Mouse (Mus musculus): ENCODE data around the gene Faf2.

- TF ChIP-seq ZKSCAN1 (IDR thresholded peaks at IDR 0.05; ENCODE audit: low read depth, low read length) (no peak), CTCF (IDR thresholded peaks at IDR 0.05 in 2 of 3, conservative IDR thresholded peaks at IDR 0.05 in 1 of 3; ENCODE audit: control insufficient read depth in 1 of 3, insufficient read depth in 1 of 3, low read depth in 2 of 3, low read length in 3 of 3, poor library complexity in 1 of 3, severe bottlenecking in 1 of 3) (no peak), MAFK (IDR thresholded peaks at IDR 0.05; ENCODE audit: borderline replicate concordance, low read depth, low read length) (no peak), EP300 (IDR thresholded peaks at IDR 0.05; ENCODE audit: low read depth in 1 of 2, low read length in 2 of 2) (no peak), HCFC1 (IDR thresholded peaks at IDR 0.05; ENCODE audit: low read depth, low read length) (no peak), POLR2A (IDR thresholded peaks at IDR 0.05; ENCODE audit: control insufficient read depth in 1 of 2, insufficient read depth in 1 of 2, low read depth in 1 of 2, low read length in 2 of 2, poor library complexity in 1 of 2) (no peak; a peak in 1 of 4 replicates), TCF12 (IDR thresholded peaks at IDR 0.05; ENCODE audit: low read depth, low read length) (no peak), USF1 (IDR thresholded peaks at IDR 0.05; ENCODE audit: low read depth, low read length) (no peak), KAT2A (conservative IDR thresholded peaks at IDR 0.05; ENCODE audit: low read depth, low read length) (no peak), USF2 (IDR thresholded peaks at IDR 0.05; ENCODE audit: borderline replicate concordance in 1 of 2, insufficient read depth in 1 of 2, low read depth in 1 of 2, low read length in 2 of 2) (no peak), NELFE (IDR thresholded peaks at IDR 0.05; ENCODE audit: low read depth, low read length) (no peak), ZMIZ1 (IDR thresholded peaks at IDR 0.05; ENCODE audit: low read depth, low read length) (no peak), CHD2 (IDR thresholded peaks at IDR 0.05; ENCODE audit: low read length) (no peak)
Observed at GRCm38 (mm10) chr13:54582860-54583259, 38.7 kb upstream of the Faf2 start.
